Mouse (Mus musculus): ENCODE data around the gene Gas7. TPM values are rescaled to one million over a fixed set of nuclear protein-coding genes. Genes with fewer than 3 reads are reported as not detected.

The Gas7 gene
- total RNA-seq, 2 experiments from 2014 or later, result 21.3 to 22.2 TPM

Other genes starting within 250 kb of the Gas7 start
- not detected for gene Myh4, start 217.4 kb upstream of the Gas7 start, total RNA-seq (2021)
- under 1 TPM; 0.40 to 0.67 TPM for gene Myh8, start 178.3 kb upstream of the Gas7 start, total RNA-seq (2021)
- gene Myh13, start 133.8 kb upstream of the Gas7 start, total RNA-seq (2021), result under 1 TPM in 1 of 2 experiments, not detected in 1; 0.05 TPM
- not detected for gene Rcvrn, start 239.9 kb downstream of the Gas7 start, total RNA-seq (2021)

Data from heart, postnatal 10 days (tissue).